Mouse (Mus musculus) activated CD4-positive, CD25-positive, alpha-beta regulatory T cell, adult 4 months (primary cell): ENCODE data around the gene Mmab. TPM values are rescaled to one million over a fixed set of nuclear protein-coding genes. Genes with fewer than 3 reads are reported as not detected.

ENCODE experiments used
- ATAC-seq: one replicate; pipeline ENCODE4 v1.8.0; 2017
- polyA plus RNA-seq, 2 experiments: library from polyadenylated mRNA; unstranded; fragments of 100-300 nt; shearing (Covaris generic); gene quantifications; one replicate each; pipeline ENCODE4 v1.2.1; 2017

The Mmab gene
- polyA plus RNA-seq = 1 to 10 TPM; 4.0 to 5.3 TPM

GRCm38 (mm10) chr5:114443566-114444367 is at the start of gene Mmab, which contains the start of gene Mvk:
Gene Mmab, minus strand, starts transcription at chr5:114444060.
Gene Mvk, plus strand, starts transcription at chr5:114444269.
- ATAC-seq = peak; percentile 96

DNA sequence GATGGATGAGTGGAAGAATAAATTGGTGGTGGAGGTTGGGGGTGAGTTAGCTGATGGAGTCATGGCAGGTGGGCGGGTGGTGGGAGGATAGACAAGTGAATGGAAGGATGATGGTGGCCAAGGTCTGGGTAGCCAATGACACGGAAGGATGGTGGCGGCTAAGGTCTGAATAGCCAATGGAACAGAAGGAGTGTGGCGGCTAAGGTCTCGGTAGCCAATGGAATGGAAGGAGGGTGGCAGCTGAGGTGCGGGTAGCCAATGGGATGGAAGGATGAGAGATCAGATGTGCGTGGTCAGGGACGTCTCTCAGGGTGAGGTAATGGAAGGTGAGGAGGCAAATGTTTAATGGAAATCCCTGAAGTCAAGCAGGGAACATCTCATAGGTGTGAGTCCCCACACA is 46.4 kb upstream of the Mmab start:
- ATAC-seq = no peak

GRCm38 (mm10) chr5:114489570-114489969 is 45.7 kb upstream of the Mmab start:
- ATAC-seq = no peak

GRCm38 (mm10) chr5:114485685-114486084 is 41.8 kb upstream of the Mmab start:
- ATAC-seq = no peak

- no peak for ATAC-seq
These were observed 38.7 kb upstream of the Mmab start for GRCm38 (mm10) chr5:114482587-114483011.

DNA sequence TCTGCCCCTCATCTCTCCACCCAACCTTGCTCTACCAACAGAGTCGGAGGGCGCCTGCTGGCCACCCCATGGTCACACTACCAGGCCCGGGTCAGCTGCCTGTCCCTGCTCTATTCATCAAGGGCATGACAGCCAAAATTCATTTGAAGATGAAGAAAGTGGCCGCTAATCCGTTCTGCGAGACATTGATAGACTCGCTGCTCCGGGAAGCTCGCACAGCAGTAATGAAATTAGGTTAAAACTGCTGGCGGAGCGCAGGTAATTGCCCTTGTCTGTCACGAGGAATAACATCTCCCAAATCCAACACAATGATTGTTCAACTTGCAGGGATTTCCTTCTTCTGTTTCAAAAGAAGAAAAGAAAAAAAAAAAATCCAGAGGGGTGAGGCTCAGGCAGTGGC is 34.4 kb upstream of the Mmab start:
- no peak for ATAC-seq

DNA sequence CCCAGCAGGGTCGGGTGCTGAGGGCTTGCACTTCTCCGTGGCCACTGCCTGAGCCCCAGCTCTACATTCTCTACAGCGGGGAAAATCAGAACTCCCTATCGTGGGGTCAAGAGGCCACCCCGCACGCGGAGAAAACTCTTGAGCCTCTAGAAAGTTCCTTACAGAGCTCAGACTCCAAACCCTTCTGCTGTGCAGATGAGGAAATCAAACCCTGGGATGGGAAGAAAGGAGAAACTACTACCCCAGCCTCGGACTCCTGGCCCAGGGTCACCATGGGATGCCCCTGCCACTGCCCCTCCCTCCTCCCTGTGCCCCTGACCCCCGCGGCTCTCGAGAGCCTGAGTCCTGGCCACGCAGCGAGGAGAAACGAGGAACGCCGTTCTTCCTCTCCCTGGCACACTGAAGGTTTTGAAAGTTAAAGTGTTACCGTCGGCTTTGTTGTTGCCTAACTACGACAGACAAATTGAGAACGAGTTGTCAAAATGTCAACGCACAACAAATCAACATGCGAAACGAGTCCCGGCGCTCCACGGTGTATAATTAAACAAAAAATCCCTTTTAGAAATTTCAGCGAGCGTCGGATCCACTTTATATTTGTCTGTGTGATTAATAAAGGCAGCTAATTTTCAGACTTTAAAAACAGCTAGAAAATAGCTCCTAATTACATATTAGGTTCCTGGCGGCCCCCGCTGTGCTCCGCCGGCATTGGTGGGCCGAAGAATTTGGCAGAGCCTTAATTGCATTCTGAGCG is 31.1 kb upstream of the Mmab start:
- no peak for ATAC-seq

DNA sequence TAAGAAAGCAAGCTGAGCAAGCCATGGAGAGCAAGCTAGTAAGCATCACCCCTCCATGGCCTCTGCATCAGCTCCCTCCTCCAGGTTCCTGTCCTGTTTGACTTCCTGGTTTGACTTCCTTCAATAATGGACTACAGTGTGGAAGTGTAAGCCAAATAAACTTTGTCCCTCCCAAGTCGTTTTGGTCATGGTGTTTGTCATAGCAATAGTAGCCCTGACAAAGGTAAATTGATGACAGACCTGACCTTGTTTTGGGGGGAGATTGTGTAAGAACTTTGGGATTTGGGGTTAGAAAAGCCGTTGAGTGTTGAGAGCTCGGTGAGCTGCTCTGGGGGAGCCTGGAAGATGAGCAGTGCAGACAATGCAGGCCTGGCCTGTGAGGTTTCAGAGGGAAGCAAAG is 26.5 kb upstream of the Mmab start:
- no peak for ATAC-seq

DNA sequence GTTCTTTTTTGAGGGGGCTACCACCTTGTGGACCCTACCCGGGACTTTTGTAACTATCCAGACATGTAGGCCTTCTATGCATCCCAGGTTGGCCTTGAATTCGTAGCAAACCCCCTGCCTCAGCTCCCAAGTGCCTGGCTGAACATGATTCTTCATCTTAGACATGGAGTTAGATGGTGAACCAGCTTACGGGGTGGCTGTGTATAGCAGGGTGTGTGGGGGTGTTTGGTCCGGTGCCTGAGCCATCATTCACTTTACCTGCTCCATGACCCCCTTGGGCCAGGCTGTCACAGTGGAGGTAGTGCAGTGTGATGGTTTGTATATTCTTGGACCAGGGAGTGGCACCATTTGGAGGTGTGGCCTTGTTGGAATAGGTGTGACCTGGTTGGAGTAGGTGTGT is 24.1 kb upstream of the Mmab start:
- ATAC-seq = no peak

DNA sequence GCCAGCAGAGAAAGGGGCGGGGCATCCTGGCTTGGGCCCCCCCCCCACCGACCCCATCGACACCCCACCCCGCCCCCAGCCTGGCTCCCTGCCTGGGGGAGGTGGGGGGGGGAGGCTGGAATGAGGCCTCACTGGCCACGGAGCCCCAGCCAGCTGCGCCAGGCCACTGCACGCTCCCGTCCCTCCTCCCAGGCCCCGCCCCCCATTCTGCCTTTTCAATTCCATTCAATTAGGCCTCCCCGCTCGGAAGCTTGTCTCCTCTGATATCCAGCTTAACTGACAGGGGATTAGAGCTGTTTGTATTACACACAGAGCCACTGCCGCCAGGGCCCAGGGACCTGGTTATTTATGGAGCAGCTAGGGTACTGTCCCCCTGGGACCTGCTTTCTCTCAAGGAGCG is 23.6 kb upstream of the Mmab start:
- ATAC-seq = no peak

GRCm38 (mm10) chr5:114467019-114467418 is 23.2 kb upstream of the Mmab start:
- no peak for ATAC-seq

DNA sequence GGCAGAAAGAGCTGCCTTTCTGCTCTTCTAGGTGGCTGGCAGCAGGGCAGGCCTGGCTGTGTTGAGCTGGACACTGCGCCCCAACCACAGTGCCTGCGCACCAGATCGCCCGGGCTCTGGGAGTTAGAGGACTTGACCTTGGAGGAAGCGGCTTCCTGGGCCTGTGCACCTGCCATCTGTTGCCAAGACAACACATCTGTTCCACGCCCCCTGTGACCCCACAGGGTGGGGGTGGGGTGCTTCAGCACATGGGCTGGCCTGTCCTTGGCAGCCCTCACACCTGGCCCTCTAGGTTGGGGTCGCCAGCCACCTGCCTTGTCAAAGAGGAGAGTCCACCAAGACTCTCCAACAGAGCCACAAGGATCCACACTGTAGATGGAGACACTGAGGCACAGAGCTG is 21.8 kb upstream of the Mmab start:
- ATAC-seq = no peak

- no peak for ATAC-seq
These were observed 20.7 kb upstream of the Mmab start for GRCm38 (mm10) chr5:114464561-114464960.

GRCm38 (mm10) chr5:114462067-114463040 is 18.5 kb upstream of the Mmab start:
- ATAC-seq = no peak

- ATAC-seq = peak; percentile 63
These were observed 17.4 kb upstream of the Mmab start for GRCm38 (mm10) chr5:114461238-114461637.

- ATAC-seq = no peak
These were observed 13.2 kb upstream of the Mmab start for GRCm38 (mm10) chr5:114456995-114457605.

- ATAC-seq = no peak
These were observed 12.4 kb upstream of the Mmab start for GRCm38 (mm10) chr5:114456287-114456686.

DNA sequence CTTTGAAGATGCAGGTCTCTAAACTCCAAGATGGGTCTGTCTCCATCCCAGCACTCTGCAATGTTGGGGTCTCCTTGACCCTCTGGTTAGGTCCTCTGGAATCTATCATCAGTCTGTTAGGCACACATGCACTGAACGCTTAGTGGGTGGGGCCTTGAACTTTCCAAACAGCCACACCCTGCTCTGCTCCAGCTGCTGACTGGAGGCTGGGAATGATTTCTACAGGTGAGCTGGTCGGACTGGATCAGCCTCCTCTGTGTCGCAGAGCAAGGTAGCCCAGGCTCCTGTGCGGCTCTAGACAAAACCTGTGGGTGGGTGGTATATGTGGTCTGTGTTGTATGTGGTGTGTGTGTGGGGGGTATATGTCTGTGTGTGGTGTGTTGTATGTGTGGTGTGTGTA is 5.2 kb upstream of the Mmab start:
- no peak for ATAC-seq

GRCm38 (mm10) chr5:114444368-114444692 is 470 bp upstream of the Mmab start:
- ATAC-seq = peak; percentile 0

GRCm38 (mm10) chr5:114435588-114435987 is 8.3 kb downstream of the Mmab start:
- no peak for ATAC-seq

- ATAC-seq = no peak
These were observed 9.5 kb downstream of the Mmab start for GRCm38 (mm10) chr5:114434359-114434758.

DNA sequence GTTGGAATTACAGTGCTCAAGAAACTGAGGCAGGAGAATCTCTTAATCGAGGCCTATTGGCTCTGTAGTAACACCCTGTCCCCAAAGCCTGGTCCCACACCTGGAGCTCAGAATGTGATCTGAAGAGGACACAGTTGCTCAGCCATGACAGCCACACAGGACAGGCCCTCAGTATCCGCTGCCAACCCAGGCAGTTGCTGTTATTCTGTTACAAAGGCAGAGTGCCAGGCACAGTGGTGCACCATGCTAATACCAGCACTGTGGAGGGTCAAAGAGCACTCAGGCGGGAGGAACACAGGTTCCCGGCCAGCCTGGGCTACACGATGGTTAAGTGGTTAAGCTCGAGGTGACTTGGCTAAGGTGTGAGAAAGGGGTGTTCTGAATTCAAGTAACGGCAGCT is 14.1 kb downstream of the Mmab start:
- no peak for ATAC-seq
